Mouse (Mus musculus) skeletal muscle tissue, adult 2 months (tissue): ENCODE data around the gene Ak4.
"Not testable (repeated sequence)": the region's sequence is repeated elsewhere in the genome, so short reads cannot be mapped to it uniquely, and the experiment has no call there.

Experiments
- DNase-seq: peaks from one replicate; pipeline ENCODE4 v3.0.0-alpha.2; 2012; ENCODE audit warnings: low read depth, low spot score

The Ak4 gene

DNA sequence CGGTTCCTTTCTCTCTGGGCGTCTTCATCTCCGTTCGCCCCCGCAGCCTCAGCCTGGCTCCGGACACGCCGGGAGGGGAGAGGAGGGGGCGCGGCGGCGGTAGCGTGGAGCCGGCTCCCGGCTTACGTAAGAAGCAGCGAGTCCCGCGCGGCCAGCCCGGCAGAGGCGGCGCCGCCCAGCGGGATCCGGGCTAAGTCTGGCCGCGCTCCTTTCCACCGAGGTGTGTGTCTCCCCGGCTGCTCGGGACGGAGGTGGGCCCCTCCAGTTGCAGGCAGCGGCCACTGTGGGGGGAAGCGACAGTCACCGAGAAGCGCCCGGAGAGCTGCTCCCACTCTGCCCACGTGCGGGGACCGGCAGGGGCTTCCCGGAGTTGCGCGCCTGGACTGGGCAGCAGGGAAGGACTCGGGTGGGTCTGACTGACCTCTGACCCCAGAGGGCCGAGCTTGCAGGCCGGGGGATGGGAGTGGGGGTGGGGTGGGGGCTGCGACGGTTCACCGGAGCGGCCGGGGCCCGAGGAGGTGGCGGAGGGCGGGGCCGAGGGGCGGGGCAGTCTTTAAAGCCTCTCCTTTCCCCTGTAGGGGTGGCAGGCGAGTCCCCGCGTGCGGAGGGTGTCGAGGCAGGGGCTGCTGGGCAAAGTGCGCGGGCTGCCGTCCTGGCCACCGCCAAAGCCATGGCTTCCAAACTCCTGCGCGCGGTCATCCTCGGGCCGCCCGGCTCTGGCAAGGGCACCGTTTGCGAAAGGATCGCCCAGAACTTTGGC is at the start of gene Ak4:
Gene Ak4, plus strand, starts transcription at position 127 of the 760 bp plus-strand sequence.
- DNase-seq, result no peak

DNA sequence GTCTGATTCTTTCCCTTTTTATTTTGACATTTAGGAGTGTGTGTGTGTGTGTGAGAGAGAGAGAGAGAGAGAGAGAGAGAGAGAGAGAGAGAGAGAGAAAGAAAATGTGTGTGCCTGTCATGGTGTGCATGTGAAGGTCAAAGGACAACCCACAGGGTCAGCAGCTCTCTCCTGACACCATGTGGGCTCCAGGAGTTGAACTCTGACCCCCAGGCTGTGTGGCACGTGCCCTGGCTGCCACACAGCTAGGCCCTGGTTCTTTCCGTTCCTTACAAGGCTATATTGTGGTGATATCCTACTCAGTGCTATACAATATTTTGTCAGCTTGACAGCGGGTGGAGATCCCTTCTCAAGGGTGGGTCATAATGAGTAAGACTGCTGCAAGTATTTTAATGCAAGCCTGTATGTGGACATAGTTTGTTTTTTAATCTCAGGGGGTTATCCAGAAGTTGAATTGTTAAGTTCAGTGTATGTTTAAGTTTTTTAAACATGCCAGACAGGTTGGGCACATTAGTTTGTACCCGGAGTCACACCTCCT is 49.3 kb upstream of the Ak4 start:
- DNase-seq, result no peak

DNA sequence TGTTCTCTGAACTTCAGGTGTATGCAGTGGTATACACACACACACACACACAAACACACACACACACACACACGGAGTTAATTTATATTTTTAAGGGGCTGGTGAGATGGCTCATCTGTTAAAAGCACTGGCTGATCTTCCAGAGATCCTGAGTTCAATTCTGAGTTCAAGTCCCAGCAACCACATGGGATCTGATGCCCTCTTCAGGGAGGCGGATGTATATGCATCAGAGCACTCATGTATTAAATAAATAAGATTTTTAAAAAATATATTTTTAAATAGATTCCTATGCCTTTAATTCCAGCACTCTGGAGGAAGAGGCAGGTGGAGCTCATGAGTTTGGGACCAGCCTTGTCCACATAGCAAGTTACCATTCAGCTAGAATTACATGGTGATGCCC is 46.8 kb upstream of the Ak4 start:
- DNase-seq, result no peak

DNA sequence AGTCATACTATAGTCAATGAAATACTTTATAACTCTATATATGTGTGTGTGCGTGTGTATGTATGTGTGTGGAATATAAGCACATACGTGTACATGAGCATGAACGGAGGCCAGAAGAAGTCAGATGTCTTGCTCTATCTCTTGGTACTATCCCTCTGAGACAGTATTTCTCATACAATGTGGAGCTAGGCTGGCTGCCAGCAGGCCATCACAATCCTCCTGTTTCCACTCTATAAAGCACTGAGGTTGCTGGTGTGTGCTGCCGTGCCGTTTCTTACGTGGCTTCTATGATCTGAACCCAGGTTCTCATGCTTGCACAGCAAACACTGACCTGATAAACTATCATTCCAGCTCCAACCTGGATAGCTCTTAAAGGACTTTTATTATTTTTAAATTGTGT is 46.3 kb upstream of the Ak4 start:
- DNase-seq, result no peak

DNA sequence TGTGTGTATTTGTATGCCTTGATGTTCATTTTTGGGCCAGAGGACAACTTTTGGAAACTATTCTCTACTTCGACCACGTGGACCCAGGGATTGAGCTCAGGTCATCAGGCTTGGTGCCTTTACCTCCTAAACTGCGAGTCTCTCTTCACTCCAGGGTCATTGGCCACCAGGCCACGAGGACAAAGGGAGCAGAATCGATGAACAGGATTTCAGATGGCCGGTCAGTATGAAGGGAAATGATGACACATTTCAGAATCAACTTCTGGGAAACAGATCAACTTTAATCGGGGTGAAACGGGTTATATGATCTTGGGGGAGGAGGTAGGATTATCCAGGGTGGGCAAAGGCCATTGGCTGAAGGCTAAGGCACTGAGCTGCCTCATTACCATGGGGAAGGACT is 45.0 kb upstream of the Ak4 start:
- DNase-seq, result no peak

DNA sequence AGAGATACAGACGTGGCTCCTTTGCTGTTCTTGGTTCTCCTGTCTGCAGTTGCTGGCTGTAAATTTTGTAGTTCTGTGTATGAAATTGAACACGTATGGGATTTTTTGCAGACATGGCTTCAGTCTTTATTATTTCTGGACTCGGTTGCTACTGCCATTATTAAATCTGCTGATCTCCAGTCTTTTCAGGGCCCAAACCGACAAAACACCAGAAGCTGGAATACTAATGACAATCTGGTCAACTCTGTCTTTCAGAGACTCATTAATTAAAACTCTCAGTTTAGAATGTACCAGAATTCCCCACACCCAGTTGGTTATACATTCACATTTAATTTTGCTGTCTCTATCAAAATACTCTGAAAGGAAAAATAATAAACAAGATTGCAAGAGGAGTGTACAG is 42.2 kb upstream of the Ak4 start:
- DNase-seq, result no peak

DNA sequence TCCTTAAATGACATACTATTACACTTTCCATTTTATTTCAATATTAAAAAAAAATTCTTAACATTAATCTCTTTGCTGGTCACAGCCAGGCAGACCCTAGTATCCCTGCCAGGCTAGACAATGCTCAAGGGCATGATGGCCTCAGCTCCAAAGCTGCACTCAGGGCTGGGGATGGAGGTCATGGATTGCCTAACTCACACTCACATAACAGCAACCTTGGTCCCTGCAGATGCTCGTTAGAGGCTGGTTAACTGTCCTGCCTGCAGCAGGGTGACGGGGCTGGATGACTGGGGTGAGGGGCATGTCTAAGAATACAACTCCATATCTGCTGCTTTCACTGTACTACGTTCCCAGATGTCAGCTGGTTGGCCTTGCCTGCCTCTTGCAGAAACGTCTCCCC is 40.8 kb upstream of the Ak4 start:
- no peak for DNase-seq

DNA sequence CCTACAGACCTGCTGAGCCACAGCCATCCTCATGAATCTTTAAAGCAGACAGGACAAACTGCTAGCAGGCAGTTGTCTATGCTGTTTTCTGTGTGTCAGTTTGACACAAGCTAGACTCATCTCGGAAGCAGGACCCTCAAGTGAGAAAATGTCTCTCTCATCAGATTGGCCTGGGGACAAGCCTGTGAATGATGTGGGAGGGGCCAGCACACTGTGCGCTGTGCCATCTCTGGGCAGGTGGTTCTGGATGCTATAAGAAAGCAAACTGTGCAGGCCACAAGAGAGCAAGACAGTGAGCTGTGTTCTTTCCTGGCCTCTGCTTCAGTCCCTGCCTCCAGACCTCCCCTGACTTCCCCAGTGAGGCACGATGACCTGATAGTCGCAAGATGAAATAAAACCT is 40.3 kb upstream of the Ak4 start:
- no peak for DNase-seq

DNA sequence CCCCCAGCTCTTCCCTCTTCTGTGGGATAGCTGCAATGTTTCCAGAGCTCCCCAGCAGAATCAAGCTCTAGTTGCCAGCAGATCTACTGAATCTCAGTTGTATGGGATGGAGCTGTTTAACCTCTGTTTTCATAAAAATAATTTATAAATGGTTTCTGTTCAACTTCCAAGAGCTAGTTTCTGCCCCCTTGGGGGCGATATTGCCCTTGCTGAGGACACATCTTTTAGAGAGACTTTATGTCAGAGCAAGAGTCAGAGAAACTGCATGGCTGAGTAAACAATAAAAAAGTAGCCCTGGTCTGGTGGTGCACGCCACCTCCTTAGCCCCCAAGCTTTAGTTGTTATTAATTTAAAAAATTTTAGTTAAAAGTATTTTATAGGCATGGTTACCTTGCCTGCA is 34.1 kb upstream of the Ak4 start:
- DNase-seq, result no peak

DNA sequence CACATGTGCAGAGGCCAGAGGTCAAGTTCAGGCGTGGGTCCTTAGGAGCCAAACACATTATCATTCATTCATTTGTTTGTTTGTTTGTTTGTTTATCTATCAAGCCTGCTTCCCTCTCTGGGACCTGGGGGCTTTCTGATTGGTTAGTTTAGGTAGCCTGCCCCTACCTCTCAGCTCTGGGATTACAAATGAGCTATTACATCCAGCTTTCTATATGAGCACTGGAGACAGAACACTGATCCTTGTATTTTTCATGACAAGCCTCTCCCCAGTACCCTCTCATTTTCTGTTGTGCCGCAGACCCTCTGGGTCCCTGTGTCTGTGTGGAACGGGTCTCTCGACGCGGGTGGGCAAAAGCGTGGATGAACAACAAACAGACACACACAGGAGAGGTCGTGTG is 30.8 kb upstream of the Ak4 start:
- DNase-seq, result no peak

DNA sequence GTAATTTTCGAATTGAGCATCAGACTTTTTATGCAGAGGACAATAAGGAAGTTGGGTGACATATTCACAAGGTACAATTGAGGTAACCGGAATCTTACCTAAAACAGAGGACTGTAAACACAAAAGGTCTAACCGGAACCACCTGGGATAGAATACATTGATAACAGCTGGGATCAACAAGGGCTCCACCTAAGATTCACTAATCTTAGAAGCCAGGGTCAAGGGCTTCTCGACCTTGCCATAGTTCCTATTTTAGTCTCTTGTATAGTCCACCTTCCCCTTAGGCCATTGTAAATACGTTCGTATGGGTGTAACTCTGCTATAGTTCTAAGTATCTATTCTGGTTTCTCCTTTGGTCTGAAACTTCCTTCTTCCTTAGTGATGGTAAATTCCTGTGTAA is 30.4 kb upstream of the Ak4 start:
- DNase-seq, result not testable (repeated sequence)

DNA sequence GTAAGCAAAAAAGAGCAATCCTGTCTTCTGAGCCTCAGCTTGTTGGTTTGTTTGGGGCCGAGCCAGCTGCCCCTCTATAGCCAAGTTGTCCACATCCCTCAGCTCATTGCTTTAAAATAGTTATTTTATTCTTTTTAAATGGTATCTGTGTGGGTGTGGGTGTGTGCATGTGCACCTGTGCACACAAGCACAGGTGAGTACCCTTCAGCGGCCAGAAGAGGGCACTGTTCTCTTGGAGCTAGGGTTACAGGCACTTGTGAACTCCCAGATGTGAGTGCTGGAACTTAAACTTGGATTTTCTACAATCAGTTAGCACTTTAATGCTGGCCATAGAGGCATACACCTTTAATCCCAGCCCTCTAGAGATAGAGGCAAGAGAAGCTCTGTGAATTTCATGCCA is 26.8 kb upstream of the Ak4 start:
- DNase-seq, result peak; percentile 9

DNA sequence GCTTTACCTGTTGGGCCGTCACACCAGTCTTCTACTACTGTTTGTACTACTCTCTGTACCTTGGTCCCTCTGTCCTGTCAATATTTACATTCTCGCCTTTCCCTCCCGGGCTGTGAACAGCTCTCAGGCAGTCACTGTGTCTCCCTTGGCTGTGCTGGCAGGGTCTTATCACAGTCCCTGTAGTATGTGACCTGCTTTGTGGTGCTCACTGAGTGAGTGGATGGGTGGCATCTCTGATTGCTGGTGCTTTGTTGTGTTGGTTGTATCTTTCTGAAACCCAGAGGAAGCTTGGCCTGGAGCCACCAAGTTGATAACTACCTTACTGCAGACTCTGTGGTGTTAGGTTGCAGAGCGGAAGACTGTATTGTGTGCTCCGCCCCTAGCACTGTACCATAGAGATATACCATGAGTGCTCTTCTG is 25.8 kb upstream of the Ak4 start:
- no peak for DNase-seq

DNA sequence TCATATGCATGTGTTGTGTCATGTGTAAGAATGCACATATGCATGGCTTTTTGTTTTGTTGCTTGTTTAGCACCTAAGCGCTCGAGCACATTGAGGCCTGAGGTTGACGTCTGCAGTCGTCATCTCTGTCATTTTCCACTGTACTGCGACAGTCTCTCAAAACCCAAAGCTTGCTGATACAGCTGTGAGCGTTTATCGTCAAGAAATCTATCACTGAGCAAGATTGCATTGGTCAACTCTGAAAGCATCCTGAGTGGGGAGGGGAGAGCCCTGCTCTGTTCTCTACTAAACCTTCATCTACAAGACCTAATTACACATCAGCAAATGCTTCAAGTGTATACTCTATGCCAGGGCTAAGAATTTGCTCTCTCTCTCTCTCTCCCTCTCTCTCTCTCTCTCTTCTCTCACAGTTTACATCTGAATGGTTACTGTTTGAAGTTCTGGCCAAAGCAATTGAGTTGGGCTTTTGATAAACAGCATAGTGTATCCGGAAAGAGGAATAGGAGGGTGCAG is 24.0 kb upstream of the Ak4 start:
- no peak for DNase-seq

DNA sequence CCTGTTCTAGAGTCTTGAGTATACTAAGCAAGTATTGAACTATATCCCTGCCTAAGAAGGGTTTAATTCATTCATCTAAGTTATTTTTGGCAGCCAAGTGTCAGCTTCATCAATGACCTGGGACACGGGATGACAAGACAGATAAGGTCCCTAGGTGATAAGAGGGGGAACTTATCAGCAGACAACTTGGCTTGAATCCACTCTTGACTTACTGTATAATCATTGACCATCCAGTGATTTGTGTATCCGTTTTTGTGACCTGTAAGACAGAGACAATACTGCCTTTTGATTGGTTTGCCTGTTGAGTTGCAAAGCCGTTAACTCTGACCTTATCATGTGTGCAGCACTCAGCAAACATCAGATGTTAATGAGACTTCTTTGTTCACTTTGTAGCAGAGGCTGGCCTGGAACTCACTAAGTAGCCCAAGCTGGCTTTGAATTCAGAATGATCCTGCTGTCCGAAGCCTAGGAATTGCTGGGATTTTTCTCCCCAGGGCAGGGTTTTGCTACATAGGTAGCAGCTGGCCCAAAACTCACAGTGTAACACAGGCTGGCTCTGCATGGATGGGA is 19.0 kb upstream of the Ak4 start:
- DNase-seq, result no peak

DNA sequence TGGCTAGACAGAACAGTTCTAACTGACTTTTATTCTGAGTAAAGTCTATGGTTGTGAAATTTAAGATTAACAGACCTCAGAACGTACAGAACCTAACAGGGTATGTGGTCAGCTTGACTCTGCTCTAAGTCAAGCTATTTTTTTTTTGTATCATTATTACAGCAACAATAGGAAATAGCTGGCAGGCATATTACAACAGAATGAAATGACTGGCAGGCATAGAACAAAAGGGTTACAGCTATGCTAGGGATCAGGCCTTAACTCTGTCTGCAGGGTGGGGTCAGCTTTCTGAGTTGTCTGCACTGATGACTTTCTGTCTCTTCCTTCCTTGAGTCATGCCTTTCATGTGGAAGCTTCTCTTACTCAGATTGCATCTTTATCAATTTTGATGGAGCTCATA is 17.1 kb upstream of the Ak4 start:
- DNase-seq, result no peak

DNA sequence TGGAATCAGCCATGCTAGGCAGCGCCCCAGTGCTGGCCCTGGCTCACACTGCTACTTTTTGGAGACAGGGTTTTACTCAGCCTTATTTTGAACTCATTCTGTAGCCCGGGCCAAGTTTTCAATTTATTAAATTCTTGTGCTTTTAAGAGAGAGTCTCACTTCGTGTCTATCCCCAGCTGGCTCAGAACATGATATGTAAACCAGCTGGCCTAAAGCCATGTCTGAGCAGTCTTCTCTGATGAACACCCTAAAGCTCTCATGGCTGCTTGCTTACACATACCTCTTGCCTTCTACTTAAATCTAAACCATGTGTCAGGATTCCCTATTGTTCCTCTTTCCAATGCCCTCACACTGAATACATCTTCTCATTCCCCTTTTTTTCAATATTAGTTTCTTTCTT is 14.2 kb upstream of the Ak4 start:
- DNase-seq, result no peak

DNA sequence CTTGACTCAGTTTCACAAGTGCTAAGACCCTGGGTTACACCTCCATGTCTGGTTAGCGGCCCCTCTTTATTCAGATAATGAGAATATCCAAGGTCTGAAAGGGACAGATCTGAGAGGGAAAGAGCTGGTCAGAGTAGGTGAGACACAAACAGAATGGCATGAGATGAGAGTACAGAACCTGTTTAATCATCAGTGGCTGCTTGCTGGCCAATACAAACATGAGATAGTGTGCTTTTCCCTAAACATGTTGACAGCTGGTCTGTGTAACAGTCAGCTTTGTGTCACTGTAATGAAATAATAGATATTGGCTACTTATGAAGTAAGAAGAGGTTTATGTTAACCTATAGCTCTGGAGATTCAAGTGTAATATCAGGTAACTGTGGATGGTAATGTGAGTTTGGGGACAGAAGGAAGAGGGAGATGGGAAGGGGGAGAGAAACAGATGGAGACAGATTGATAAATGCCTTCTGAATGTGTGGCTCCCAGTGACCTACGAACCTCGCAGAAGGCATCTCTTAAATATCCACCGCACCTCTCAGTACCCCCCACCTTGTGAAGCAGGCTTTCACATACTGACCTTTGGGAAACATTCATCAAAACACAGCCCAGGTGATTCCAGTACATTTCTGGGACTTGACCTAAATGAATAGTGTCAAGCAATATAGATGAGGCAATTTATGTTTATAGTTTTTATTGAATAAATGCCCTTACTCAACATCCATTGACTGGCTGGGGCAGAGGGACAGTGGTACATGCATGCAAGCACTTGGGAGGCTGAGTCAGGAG is 12.5 kb upstream of the Ak4 start:
- no peak for DNase-seq

DNA sequence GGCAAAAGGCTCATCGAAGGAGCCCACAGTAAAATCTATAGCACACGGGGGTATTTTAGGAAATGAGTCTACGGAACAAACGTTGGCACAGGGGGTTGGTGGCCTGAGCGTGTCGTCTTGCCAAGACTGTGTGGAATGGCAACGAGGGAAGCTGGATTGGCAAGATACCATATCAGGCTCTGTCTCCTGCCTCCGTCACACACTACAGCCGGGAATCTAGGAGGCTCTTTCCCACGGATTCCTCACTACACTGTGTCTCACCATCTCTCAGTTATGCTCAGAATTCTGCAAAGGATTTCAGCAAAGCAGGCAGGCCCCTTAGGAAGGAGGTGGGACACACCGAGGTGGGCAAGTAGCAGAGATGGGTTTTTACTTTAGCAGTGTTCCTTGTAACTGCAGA is 2.1 kb upstream of the Ak4 start:
- no peak for DNase-seq

DNA sequence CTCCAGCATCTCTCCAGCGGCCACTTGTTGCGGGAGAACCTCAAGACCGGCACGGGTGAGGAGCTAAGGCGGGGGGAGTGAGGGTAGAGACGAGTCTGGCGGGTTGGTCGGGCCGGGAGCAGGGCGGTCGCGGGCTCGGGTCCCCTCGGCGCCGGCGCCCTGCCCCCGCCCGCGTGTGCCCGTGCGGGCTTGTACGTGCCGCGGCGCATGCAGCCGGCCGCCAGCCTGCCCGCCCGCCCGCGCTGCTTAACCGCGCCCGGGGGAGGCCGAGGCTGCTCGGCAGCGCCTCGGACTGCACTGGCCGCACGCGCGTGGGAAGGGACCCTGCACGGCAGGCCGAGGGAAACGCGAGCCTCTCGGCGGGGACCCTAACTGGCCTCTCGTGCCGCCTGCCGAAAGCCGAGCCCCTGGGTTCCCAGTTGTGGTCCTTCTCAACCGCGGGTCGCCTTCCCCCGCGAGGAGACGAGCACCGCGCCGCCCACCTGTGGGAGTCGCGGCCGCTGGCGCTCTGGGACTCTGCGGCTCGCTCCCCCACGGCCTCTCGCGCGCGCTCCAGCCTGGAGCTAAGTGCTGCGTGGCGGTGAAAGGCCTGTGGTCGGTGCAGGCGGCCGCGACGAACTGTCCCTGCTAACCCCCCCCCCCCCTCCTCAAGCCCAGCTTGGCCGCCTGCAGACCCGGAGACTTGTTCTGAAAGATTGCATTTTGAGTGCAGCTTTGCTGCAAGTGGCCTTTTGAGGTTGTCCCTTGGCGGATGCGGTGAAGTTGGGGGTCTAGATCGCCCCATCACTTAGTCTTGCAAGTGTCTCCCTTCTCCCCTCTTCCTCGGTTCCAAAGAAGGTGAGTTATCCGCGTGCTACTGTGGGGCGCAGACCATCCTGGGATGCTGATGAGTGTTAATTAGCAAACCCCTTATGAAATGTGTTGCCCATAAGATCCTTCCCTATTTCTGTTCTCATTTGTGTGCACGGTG is 1.1 kb downstream of the Ak4 start:
- DNase-seq, result no peak

DNA sequence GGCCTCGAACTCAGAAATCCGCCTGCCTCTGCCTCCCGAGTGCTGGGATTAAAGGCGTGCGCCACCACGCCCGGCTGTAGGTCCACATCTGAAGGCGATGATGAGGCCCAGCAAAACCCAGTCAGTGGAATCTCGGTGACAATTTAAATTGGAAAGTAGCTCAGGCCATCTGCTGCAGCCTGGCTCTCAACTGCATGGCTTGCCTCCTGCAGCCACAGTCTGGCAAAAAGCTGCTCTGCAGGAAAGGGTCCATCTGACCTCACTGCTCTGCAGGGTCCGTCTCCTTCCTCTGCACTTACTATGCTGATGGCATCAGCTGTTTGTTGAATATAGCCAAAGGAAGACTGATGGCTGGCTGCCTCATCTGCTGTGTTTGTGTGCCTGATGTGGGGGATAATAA is 3.9 kb downstream of the Ak4 start:
- DNase-seq, result no peak
